Mouse (Mus musculus): ENCODE data around the gene G0s2. TPM values are rescaled to one million over a fixed set of nuclear protein-coding genes. Genes with fewer than 3 reads are reported as not detected.
A peak's percentile ranks its signal among the peaks of the same experiment; 100 is the strongest.

G0s2 gene
- polyA plus RNA-seq, 1 experiment from 2014 or later, result 29.5 TPM

DNA sequence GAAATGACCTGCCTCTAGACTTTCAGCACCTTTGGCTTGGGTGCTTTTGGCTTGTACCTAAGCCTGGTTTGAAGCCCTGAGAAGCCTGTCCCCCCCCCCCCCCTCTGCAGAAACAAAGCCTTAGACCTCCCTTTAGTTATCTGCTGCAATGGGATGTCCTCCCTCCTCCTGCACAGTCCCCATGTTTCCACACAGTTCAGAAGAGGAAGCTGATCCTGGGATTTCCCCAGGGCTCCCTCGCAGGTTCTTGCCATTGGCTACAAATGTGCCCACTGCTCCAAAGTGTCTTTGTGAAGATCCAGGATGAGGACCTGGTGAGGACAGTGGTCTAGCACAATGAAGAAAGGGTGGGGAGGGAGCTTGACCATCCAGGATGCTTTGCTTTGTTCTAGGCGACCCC is 30.1 kb upstream of the G0s2 start:
- 63% methylated on average over 2 of the region's 2 CpGs for WGBS
- Histone ChIP-seq H3K9me3 (replicated peaks) (no peaks in the 10 kb centered on the region), H3K9ac (no peak overlapping the region), H3K27me3 (no peaks in the 10 kb centered on the region), H3K27ac (replicated peaks) (no peak overlapping the region), H3K4me2 (replicated peaks) (0 out of 2 replicates have a peak overlapping the region, but pooled peaks have one; percentile 34), H3K4me1 (peaks cover 7% of the 10 kb centered on the region; the same call in 1 of the 2 replicates), H3K36me3 (no peaks in the 10 kb centered on the region), H3K4me3 (replicated peaks) (no peak overlapping the region)
- ATAC-seq (ENCODE audit: insufficient number of reproducible peaks, low FRiP score, low TSS enrichment, low read depth), result 0 out of 2 replicates have a peak, but pooled peaks have one; percentile 39

DNA sequence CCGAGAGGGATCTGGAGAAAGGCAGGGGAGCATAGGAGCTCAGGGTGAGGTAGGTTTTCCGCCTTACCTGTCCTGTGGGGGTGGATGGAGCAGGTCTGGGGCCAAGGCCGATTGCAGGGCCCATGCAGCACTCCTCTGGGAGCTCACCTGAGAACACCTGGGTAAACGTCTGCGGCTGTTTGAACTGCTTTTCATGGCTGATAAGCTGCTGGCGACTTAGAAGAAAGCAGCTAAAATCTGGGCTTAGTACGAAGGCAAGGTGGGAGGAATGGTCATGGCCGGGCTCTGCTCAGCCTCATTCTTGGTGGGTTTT is 29.0 kb upstream of the G0s2 start:
- Histone ChIP-seq H3K4me3 (replicated peaks) (peak overlapping the region; percentile 25), H3K4me2 (replicated peaks) (peak overlapping the region; percentile 34), H3K9ac (no peak overlapping the region), H3K27me3 (no peaks in the 10 kb centered on the region), H3K4me1 (peaks cover 7% of the 10 kb centered on the region; the same call in 1 of the 2 replicates), H3K9me3 (replicated peaks) (no peaks in the 10 kb centered on the region), H3K27ac (replicated peaks) (0 out of 2 replicates have a peak overlapping the region, but pooled peaks have one; percentile 31), H3K36me3 (no peaks in the 10 kb centered on the region)
- 49% methylated on average over 8 of the region's 8 CpGs for WGBS
- ATAC-seq (ENCODE audit: insufficient number of reproducible peaks, low FRiP score, low TSS enrichment, low read depth), result no peak

DNA sequence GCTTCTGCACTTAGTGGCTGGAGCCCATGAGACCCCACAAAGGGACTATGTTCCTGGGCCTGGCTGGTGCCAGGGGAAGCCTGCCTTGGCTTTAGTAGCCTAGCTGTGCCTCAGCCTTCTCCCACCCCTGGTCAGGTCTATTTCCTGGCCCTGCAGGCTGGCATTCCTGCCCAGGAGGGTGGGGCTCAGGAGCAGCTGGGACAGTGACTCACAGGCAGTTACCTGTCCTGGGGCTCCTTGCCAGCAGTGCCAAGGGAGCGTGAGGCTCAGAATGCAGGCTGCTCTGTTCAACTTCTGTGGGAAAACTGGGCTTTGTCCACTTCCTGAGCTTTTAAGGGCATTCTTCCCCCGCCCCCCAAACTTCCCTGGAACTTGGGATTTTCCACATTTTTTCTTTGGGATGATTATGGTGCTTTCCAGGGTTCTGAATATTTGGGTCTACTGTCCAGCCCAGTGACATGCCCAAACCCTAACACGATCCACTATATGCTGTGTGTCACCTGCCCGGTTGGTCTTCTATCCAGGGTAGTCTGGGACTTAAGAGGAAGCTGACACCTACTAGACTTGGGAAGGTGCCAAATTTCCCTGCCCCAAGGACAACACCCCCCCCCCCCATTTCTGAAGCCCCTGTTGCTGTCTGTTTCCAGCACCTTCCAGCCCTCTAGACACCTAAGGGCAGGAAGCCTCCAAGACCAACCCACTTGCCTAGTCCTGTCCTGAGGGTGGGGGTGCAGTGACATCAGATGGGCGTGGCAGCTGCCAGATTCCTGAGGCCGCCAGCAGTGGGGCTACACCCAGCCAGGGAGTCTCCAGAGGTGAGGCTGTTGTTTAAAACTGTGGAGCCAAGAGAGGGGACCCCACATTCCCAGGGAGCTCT is 28.4 kb upstream of the G0s2 start:
- Histone ChIP-seq H3K4me1 (peaks cover 7% of the 10 kb centered on the region; the same call in 1 of the 2 replicates), H3K4me2 (replicated peaks) (peak overlapping the region; percentile 34), H3K9me3 (replicated peaks) (no peaks in the 10 kb centered on the region), H3K4me3 (replicated peaks) (peak overlapping the region; percentile 25), H3K27me3 (no peaks in the 10 kb centered on the region), H3K27ac (replicated peaks) (peak overlapping the region; percentile 48; the same call in 1 of the 2 replicates), H3K36me3 (no peaks in the 10 kb centered on the region), H3K9ac (no peak overlapping the region)
- 48% methylated on average over 6 of the region's 6 CpGs for WGBS
- peak; percentile 20; the same call in 1 of the 2 replicates for ATAC-seq (ENCODE audit: insufficient number of reproducible peaks, low FRiP score, low TSS enrichment, low read depth)

DNA sequence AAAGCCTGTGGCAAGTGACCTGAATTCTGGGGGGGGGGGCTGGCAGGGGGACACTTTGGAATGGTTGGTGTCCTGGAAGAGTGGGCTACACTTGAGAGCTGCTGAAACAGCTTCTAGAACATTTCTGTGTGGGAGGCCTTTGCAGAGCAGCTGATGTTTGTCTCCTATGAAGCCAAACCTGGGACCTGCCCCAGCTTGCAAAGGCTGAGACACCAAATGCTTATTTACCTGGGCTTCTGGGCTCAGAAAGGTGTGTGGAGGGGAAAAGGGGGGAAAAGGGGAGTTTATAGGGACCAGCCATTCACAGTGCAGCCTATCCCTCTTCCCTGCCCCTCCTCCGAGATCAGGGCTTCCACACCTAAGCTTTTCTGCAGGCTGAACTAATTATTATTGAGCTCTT is 27.0 kb upstream of the G0s2 start:
- Histone ChIP-seq H3K4me1 (peaks cover 7% of the 10 kb centered on the region; the same call in 1 of the 2 replicates), H3K27ac (replicated peaks) (peak overlapping the region; percentile 44; the same call in 1 of the 2 replicates), H3K9me3 (replicated peaks) (no peaks in the 10 kb centered on the region), H3K4me2 (replicated peaks) (no peak overlapping the region), H3K4me3 (replicated peaks) (no peak overlapping the region), H3K27me3 (no peaks in the 10 kb centered on the region), H3K9ac (no peak overlapping the region), H3K36me3 (no peaks in the 10 kb centered on the region)
- 35% methylated on average over 1 of the region's 1 CpGs for WGBS
- ATAC-seq (ENCODE audit: insufficient number of reproducible peaks, low FRiP score, low TSS enrichment, low read depth), result no peak

DNA sequence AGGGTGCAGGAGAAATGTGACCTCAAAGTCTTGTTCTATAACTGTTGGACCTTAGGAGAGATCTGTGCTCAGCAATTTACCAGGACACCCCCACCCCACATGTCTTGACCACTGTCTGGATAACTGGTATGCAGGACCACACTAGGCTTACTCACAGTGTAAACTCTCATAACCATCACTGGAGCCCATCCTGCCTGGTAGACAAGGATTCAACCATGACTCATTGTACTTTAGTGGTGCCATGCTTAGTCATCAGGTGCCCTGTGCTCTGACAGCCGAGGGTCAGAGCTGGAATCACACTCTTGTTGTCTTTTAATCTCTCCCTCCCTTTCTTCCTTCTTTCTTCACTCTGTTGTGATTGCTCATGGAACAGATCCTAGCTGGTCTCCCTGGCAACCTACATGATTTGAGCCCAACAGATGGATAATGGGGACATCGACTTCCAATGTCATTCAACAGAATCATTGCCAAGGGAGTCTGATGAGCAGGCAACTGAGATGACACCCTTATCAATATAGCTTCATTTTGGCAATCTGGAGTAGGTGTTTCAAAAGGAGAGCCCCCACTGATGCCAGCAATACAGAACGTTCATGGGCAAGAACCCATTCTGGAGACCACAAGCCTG is 25.2 kb upstream of the G0s2 start:
- Histone ChIP-seq H3K4me1 (peaks cover 7% of the 10 kb centered on the region; the same call in 1 of the 2 replicates), H3K27ac (replicated peaks) (no peak overlapping the region), H3K9ac (no peak overlapping the region), H3K4me3 (replicated peaks) (no peak overlapping the region), H3K4me2 (replicated peaks) (no peak overlapping the region), H3K9me3 (replicated peaks) (no peaks in the 10 kb centered on the region), H3K36me3 (no peaks in the 10 kb centered on the region), H3K27me3 (no peaks in the 10 kb centered on the region)
- 82% methylated on average over 3 of the region's 3 CpGs for WGBS
- no peak for ATAC-seq (ENCODE audit: insufficient number of reproducible peaks, low FRiP score, low TSS enrichment, low read depth)

DNA sequence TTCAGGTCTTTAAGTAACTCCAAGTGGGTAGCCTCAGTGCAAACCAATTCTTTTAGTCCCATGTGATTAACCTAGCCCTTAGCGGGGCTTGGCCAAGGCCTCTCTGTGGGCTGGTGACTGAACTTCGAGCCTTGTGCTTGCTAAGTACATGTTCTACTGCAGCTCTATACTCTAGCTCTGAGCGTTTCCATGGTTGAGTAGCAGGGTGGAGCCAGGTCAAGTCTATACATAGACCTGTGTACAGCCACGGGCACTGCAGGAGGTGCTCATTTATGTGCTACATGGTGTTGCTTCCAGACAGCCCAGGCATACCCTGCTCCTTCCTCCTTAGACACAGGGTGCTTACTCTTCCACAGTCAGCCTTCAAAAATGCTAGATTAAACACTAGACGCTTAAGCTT is 22.9 kb upstream of the G0s2 start:
- ATAC-seq (ENCODE audit: insufficient number of reproducible peaks, low FRiP score, low TSS enrichment, low read depth), result no peak
- Histone ChIP-seq H3K27me3 (no peaks in the 10 kb centered on the region), H3K4me3 (replicated peaks) (no peak overlapping the region), H3K9me3 (replicated peaks) (no peaks in the 10 kb centered on the region), H3K9ac (no peak overlapping the region), H3K27ac (replicated peaks) (no peak overlapping the region), H3K36me3 (no peaks in the 10 kb centered on the region), H3K4me2 (replicated peaks) (no peak overlapping the region), H3K4me1 (no peaks in the 10 kb centered on the region)
- WGBS, result 66% methylated on average over 5 of the region's 5 CpGs

DNA sequence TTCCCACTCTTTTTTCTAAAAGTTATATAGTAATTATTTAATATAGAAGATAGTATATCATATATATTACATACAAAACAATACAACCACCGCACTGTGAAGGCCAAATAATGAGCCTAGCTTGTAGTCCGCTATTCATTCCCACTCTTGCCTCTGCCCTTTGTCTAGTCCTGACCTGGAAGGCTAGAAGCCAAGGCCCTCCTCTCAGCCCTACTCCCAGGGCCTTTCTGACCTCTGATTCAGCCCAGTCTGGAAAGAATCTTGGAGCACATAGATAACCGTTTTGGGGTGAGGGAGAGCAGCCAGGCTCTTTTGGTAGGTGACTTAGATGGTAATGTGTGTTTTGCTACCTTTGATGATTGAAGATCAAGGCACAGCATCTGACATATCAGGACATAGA is 20.9 kb upstream of the G0s2 start:
- Histone ChIP-seq H3K27ac (replicated peaks) (no peak overlapping the region), H3K9me3 (replicated peaks) (no peaks in the 10 kb centered on the region), H3K4me3 (replicated peaks) (no peak overlapping the region), H3K9ac (no peak overlapping the region), H3K4me1 (no peaks in the 10 kb centered on the region), H3K36me3 (no peaks in the 10 kb centered on the region), H3K4me2 (replicated peaks) (no peak overlapping the region), H3K27me3 (no peaks in the 10 kb centered on the region)
- ATAC-seq (ENCODE audit: insufficient number of reproducible peaks, low FRiP score, low TSS enrichment, low read depth), result no peak
- 82% methylated on average over 3 of the region's 3 CpGs for WGBS

DNA sequence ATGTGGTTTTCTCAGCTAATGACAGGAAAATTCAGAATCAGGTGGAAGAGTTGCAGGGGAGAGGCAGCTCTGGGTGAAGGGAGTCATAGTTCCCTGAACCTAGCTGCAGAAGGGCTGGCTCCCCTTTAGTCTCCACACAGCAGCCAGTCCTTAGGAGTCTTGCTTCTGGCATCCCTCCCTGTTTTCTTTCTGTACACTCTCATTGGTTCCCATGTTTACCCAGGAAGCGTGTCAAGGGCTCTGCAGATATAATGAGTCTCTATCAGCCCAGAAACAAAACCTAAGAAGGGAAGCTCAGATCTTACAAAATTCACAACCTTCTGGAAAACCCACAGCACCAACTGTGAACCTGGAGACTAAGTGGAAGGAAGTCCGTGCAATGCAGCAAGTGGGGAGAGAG is 20.0 kb upstream of the G0s2 start:
- 55% methylated on average over 2 of the region's 2 CpGs for WGBS

DNA sequence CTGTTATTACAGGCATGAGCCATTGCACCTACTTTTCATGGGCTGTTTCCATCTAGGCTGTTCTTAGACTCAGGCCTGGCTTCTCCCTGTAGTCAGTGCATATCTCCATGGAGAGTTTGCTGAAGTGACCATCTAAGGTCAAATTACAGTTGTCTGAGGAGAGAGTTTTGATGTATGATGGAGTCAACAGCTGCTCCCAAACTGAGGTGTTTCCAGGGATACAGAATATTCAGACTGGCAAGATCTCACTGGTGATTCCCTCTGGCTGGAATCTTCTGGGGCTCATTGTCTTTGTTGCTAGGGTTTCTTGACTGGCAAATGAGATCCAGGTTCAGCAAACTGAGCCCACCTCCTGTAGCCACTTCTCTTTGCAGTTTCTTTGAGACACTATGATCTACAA is 17.7 kb upstream of the G0s2 start:
- H3K4me3 ChIP-seq (replicated peaks), result no peak overlapping the region
- H3K9me3 ChIP-seq (replicated peaks), result no peaks in the 10 kb centered on the region
- no peak overlapping the region for H3K9ac ChIP-seq
- H3K27me3 ChIP-seq, result no peaks in the 10 kb centered on the region
- no peak overlapping the region for H3K27ac ChIP-seq (replicated peaks)
- no peak for ATAC-seq (ENCODE audit: insufficient number of reproducible peaks, low FRiP score, low TSS enrichment, low read depth)
- no peaks in the 10 kb centered on the region for H3K36me3 ChIP-seq
- no peak overlapping the region for H3K4me2 ChIP-seq (replicated peaks)
- no peaks in the 10 kb centered on the region for H3K4me1 ChIP-seq

More for the DNA sequence above, 20.0 kb upstream of the G0s2 start:
- Histone ChIP-seq H3K4me3 (replicated peaks) (no peak overlapping the region), H3K4me2 (replicated peaks) (no peak overlapping the region), H3K27me3 (no peaks in the 10 kb centered on the region), H3K36me3 (no peaks in the 10 kb centered on the region), H3K9me3 (replicated peaks) (no peaks in the 10 kb centered on the region), H3K27ac (replicated peaks) (no peak overlapping the region), H3K9ac (no peak overlapping the region), H3K4me1 (no peaks in the 10 kb centered on the region)
- no peak for ATAC-seq (ENCODE audit: insufficient number of reproducible peaks, low FRiP score, low TSS enrichment, low read depth)

DNA sequence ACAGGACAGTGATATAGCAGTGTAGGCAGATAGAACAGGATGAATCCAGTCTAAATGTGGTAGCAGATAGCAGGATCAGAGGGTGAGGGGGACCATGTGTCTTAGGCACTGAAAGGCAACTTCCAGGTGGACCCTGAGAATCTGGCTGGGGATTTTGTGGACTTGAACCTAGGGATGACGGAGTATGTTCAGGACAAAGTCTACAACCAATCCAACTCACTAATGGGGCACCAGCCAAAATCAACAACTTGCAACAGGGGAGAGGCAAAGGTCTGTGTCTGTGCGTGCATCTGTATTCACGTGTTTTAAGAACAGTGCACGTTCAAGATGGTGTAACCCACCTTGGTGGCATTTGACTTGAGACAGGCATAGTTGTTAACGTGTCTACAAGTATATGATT is 16.9 kb upstream of the G0s2 start:
- Histone ChIP-seq H3K4me2 (replicated peaks) (no peak overlapping the region), H3K9ac (no peak overlapping the region), H3K9me3 (replicated peaks) (no peaks in the 10 kb centered on the region), H3K27ac (replicated peaks) (no peak overlapping the region), H3K36me3 (no peaks in the 10 kb centered on the region), H3K4me1 (no peaks in the 10 kb centered on the region), H3K27me3 (no peaks in the 10 kb centered on the region), H3K4me3 (replicated peaks) (no peak overlapping the region)
- WGBS, result 88% methylated on average over 5 of the region's 5 CpGs
- no peak for ATAC-seq (ENCODE audit: insufficient number of reproducible peaks, low FRiP score, low TSS enrichment, low read depth)

DNA sequence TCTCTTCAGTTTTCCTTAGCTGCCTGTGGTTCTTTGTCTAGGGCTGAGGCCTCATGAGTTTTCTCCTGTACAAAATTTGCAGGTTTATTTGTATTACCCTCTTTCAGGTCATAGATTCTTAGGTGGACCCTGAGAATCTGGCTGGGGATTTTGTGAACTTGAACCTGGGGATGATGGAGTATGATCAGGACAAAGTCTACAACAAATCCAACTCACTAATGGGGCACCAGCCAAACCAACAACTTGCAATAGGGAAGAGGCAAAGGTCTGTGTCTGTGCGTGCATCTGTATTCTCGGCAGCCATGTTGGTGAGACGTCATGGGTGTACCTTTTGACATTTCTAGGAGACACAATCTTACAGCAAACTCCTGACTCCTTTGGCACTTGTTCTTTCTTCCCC is 16.1 kb upstream of the G0s2 start:
- WGBS, result 88% methylated on average over 3 of the region's 3 CpGs

More for the DNA sequence above, 16.1 kb upstream of the G0s2 start:
- Histone ChIP-seq H3K4me3 (replicated peaks) (no peak overlapping the region), H3K9ac (no peak overlapping the region), H3K9me3 (replicated peaks) (no peaks in the 10 kb centered on the region), H3K4me1 (no peaks in the 10 kb centered on the region), H3K27ac (replicated peaks) (no peak overlapping the region), H3K36me3 (no peaks in the 10 kb centered on the region), H3K4me2 (replicated peaks) (no peak overlapping the region), H3K27me3 (no peaks in the 10 kb centered on the region)
- ATAC-seq (ENCODE audit: insufficient number of reproducible peaks, low FRiP score, low TSS enrichment, low read depth), result no peak

Data from embryonic facial prominence, embryonic 15.5 days (tissue).